Mouse (Mus musculus): ENCODE data around the gene Tmem176a.
A peak's percentile ranks its signal among the peaks of the same experiment; 100 is the strongest.

GRCm38 (mm10) chr6:48815013-48815412 lies 25.7 kb upstream of the Tmem176a start:
- TF ChIP-seq CTCF (IDR thresholded peaks at IDR 0.05) (peak; percentile 33), POLR2A (IDR thresholded peaks at IDR 0.05; ENCODE audit: insufficient read depth, low read depth, low read length) (no peak)
